Mouse (Mus musculus): ENCODE data around the gene Stip1. TPM values are rescaled to one million over a fixed set of nuclear protein-coding genes. Genes with fewer than 3 reads are reported as not detected.
"Not testable (repeated sequence)": the region's sequence is repeated elsewhere in the genome, so short reads cannot be mapped to it uniquely, and the experiment has no call there.

Gene Stip1
- polyA plus RNA-seq, 1 experiment from 2014 or later: 376 TPM

GRCm38 (mm10) chr19:7057126-7057721 lies 17.5 kb upstream of the Stip1 start:
- Histone ChIP-seq H3K4me1 (replicated peaks; ENCODE audit: control insufficient read depth, insufficient read depth, low read length) (peaks cover 6% of the 10 kb centered on the region), H3K27me3 (ENCODE audit: control insufficient read depth, insufficient read depth, low read length) (peaks cover 16% of the 10 kb centered on the region), H3K9me3 (ENCODE audit: control insufficient read depth, low read length) (no peaks in the 10 kb centered on the region), H3K4me2 (replicated peaks; ENCODE audit: low read depth, low read length) (peak overlapping the region; percentile 99), H3K9ac (ENCODE audit: low read depth, low read length) (peak overlapping the region; percentile 48), H3K27ac (ENCODE audit: low read depth, low read length) (no peak overlapping the region), H3K36me3 (ENCODE audit: control insufficient read depth, insufficient read depth, low read length) (no peaks in the 10 kb centered on the region), H3K4me3 (ENCODE audit: low read depth, low read length) (peak overlapping the region; percentile 67)
- ATAC-seq (ENCODE audit: low FRiP score): peak; percentile 49
- DNase-seq (ENCODE audit: low spot score): no peak
- 2% methylated on average over 16 of the region's 16 CpGs for WGBS

GRCm38 (mm10) chr19:7056248-7057087 lies 16.7 kb upstream of the Stip1 start, which contains the start of gene Macrod1:
TSS of gene Macrod1 (plus strand) at chr19:7056810.
- peak; percentile 82 for ATAC-seq (ENCODE audit: low FRiP score)
- no peaks in the 10 kb centered on the region for H3K36me3 ChIP-seq (ENCODE audit: control insufficient read depth, insufficient read depth, low read length)
- no peak within 1 kb of the TSS for H3K27ac ChIP-seq (ENCODE audit: low read depth, low read length)
- H3K9ac ChIP-seq (ENCODE audit: low read depth, low read length): peak within 1 kb of the TSS; percentile 48
- peak; percentile 81 for DNase-seq (ENCODE audit: low spot score)
- peak within 1 kb of the TSS; percentile 67 for H3K4me3 ChIP-seq (ENCODE audit: low read depth, low read length)
- peak within 1 kb of the TSS; percentile 99 for H3K4me2 ChIP-seq (replicated peaks; ENCODE audit: low read depth, low read length)
- WGBS: 2% methylated on average over 51 of the region's 72 CpGs
- peaks cover 16% of the 10 kb centered on the region for H3K27me3 ChIP-seq (ENCODE audit: control insufficient read depth, insufficient read depth, low read length)
- no peaks in the 10 kb centered on the region for H3K9me3 ChIP-seq (ENCODE audit: control insufficient read depth, low read length)
- peaks cover 6% of the 10 kb centered on the region for H3K4me1 ChIP-seq (replicated peaks; ENCODE audit: control insufficient read depth, insufficient read depth, low read length)

GRCm38 (mm10) chr19:7055173-7055572 lies 15.4 kb upstream of the Stip1 start:
- Histone ChIP-seq H3K36me3 (ENCODE audit: control insufficient read depth, insufficient read depth, low read length) (no peaks in the 10 kb centered on the region), H3K9ac (ENCODE audit: low read depth, low read length) (no peak overlapping the region), H3K9me3 (ENCODE audit: control insufficient read depth, low read length) (no peaks in the 10 kb centered on the region), H3K4me3 (ENCODE audit: low read depth, low read length) (no peak overlapping the region), H3K4me2 (replicated peaks; ENCODE audit: low read depth, low read length) (no peak overlapping the region), H3K27me3 (ENCODE audit: control insufficient read depth, insufficient read depth, low read length) (peaks cover 16% of the 10 kb centered on the region), H3K27ac (ENCODE audit: low read depth, low read length) (no peak overlapping the region), H3K4me1 (replicated peaks; ENCODE audit: control insufficient read depth, insufficient read depth, low read length) (peaks cover 6% of the 10 kb centered on the region)
- DNase-seq (ENCODE audit: low spot score) (no peak), ATAC-seq (ENCODE audit: low FRiP score) (no peak)
- WGBS: 47% methylated on average over 3 of the region's 3 CpGs

GRCm38 (mm10) chr19:7054772-7055171 lies 15.0 kb upstream of the Stip1 start:
- Histone ChIP-seq H3K4me1 (replicated peaks; ENCODE audit: control insufficient read depth, insufficient read depth, low read length) (peaks cover 6% of the 10 kb centered on the region), H3K4me3 (ENCODE audit: low read depth, low read length) (no peak overlapping the region), H3K9me3 (ENCODE audit: control insufficient read depth, low read length) (no peaks in the 10 kb centered on the region), H3K9ac (ENCODE audit: low read depth, low read length) (no peak overlapping the region), H3K36me3 (ENCODE audit: control insufficient read depth, insufficient read depth, low read length) (no peaks in the 10 kb centered on the region), H3K27ac (ENCODE audit: low read depth, low read length) (no peak overlapping the region), H3K27me3 (ENCODE audit: control insufficient read depth, insufficient read depth, low read length) (peaks cover 16% of the 10 kb centered on the region), H3K4me2 (replicated peaks; ENCODE audit: low read depth, low read length) (no peak overlapping the region)
- WGBS: 77% methylated on average over 10 of the region's 10 CpGs
- DNase-seq (ENCODE audit: low spot score) (no peak), ATAC-seq (ENCODE audit: low FRiP score) (no peak)

- not testable (repeated sequence) for H3K4me1 ChIP-seq (replicated peaks; ENCODE audit: control insufficient read depth, insufficient read depth, low read length); H3K4me2 ChIP-seq (replicated peaks; ENCODE audit: low read depth, low read length); ATAC-seq (ENCODE audit: low FRiP score); H3K4me3 ChIP-seq (ENCODE audit: low read depth, low read length); H3K9ac ChIP-seq (ENCODE audit: low read depth, low read length); H3K9me3 ChIP-seq (ENCODE audit: control insufficient read depth, low read length); DNase-seq (ENCODE audit: low spot score); H3K36me3 ChIP-seq (ENCODE audit: control insufficient read depth, insufficient read depth, low read length); H3K27ac ChIP-seq (ENCODE audit: low read depth, low read length)
- H3K27me3 ChIP-seq (ENCODE audit: control insufficient read depth, insufficient read depth, low read length): peaks cover 13% of the 10 kb centered on the region
- WGBS: 86% methylated on average over 4 of the region's 4 CpGs
These were observed 13.6 kb upstream of the Stip1 start for GRCm38 (mm10) chr19:7053382-7053781.

- DNase-seq (ENCODE audit: low spot score): no peak
- Histone ChIP-seq H3K9ac (ENCODE audit: low read depth, low read length) (no peak overlapping the region), H3K27ac (ENCODE audit: low read depth, low read length) (no peak overlapping the region), H3K4me3 (ENCODE audit: low read depth, low read length) (no peak overlapping the region), H3K27me3 (ENCODE audit: control insufficient read depth, insufficient read depth, low read length) (peaks cover 2% of the 10 kb centered on the region; the same call in 1 of the 2 replicates), H3K36me3 (ENCODE audit: control insufficient read depth, insufficient read depth, low read length) (no peaks in the 10 kb centered on the region), H3K9me3 (ENCODE audit: control insufficient read depth, low read length) (no peaks in the 10 kb centered on the region), H3K4me1 (replicated peaks; ENCODE audit: control insufficient read depth, insufficient read depth, low read length) (no peaks in the 10 kb centered on the region), H3K4me2 (replicated peaks; ENCODE audit: low read depth, low read length) (no peak overlapping the region)
- ATAC-seq (ENCODE audit: low FRiP score): no peak
- 54% methylated on average over 4 of the region's 4 CpGs for WGBS
These were observed 4.9 kb upstream of the Stip1 start for GRCm38 (mm10) chr19:7044706-7045105.

GRCm38 (mm10) chr19:7044279-7044678 lies 4.5 kb upstream of the Stip1 start:
- 73% methylated on average over 4 of the region's 4 CpGs for WGBS

GRCm38 (mm10) chr19:7041171-7041570 lies 1.4 kb upstream of the Stip1 start:
- Histone ChIP-seq H3K36me3 (ENCODE audit: control insufficient read depth, insufficient read depth, low read length) (no peaks in the 10 kb centered on the region), H3K27me3 (ENCODE audit: control insufficient read depth, insufficient read depth, low read length) (no peaks in the 10 kb centered on the region), H3K4me1 (replicated peaks; ENCODE audit: control insufficient read depth, insufficient read depth, low read length) (peaks cover 6% of the 10 kb centered on the region; the same call in 1 of the 2 replicates), H3K4me2 (replicated peaks; ENCODE audit: low read depth, low read length) (no peak overlapping the region), H3K9me3 (ENCODE audit: control insufficient read depth, low read length) (no peaks in the 10 kb centered on the region), H3K27ac (ENCODE audit: low read depth, low read length) (no peak overlapping the region), H3K9ac (ENCODE audit: low read depth, low read length) (no peak overlapping the region), H3K4me3 (ENCODE audit: low read depth, low read length) (no peak overlapping the region)
- DNase-seq (ENCODE audit: low spot score) (no peak), ATAC-seq (ENCODE audit: low FRiP score) (no peak)
- 85% methylated on average over 2 of the region's 2 CpGs for WGBS

More at GRCm38 (mm10) chr19:7044279-7044678, 4.5 kb upstream of the Stip1 start:
- no peaks in the 10 kb centered on the region for H3K4me1 ChIP-seq (replicated peaks; ENCODE audit: control insufficient read depth, insufficient read depth, low read length)
- peaks cover 2% of the 10 kb centered on the region; the same call in 1 of the 2 replicates for H3K27me3 ChIP-seq (ENCODE audit: control insufficient read depth, insufficient read depth, low read length)
- H3K9me3 ChIP-seq (ENCODE audit: control insufficient read depth, low read length): no peaks in the 10 kb centered on the region
- no peak overlapping the region for H3K4me3 ChIP-seq (ENCODE audit: low read depth, low read length)
- no peak overlapping the region for H3K27ac ChIP-seq (ENCODE audit: low read depth, low read length)
- DNase-seq (ENCODE audit: low spot score) (no peak), ATAC-seq (ENCODE audit: low FRiP score) (no peak)
- no peak overlapping the region for H3K9ac ChIP-seq (ENCODE audit: low read depth, low read length)
- no peaks in the 10 kb centered on the region for H3K36me3 ChIP-seq (ENCODE audit: control insufficient read depth, insufficient read depth, low read length)
- H3K4me2 ChIP-seq (replicated peaks; ENCODE audit: low read depth, low read length): no peak overlapping the region

All from hindbrain, embryonic 11.5 days (tissue).